Mouse (Mus musculus) liver, postnatal 0 days (tissue): Measurements from ENCODE around the gene Ppfibp1.

ENCODE experiments used
- CTCF ChIP-seq: sonication (generic); IDR thresholded peaks from 2 replicates; pipeline ENCODE4 v1.5.1; 2016; ENCODE audit warnings: antibody characterized with exemption, low read depth
- EP300 ChIP-seq: IDR thresholded peaks from 2 replicates; pipeline ENCODE4 v1.6.1; 2016; ENCODE audit warnings: antibody characterized with exemption, low read depth, mild to moderate bottlenecking

DNA sequence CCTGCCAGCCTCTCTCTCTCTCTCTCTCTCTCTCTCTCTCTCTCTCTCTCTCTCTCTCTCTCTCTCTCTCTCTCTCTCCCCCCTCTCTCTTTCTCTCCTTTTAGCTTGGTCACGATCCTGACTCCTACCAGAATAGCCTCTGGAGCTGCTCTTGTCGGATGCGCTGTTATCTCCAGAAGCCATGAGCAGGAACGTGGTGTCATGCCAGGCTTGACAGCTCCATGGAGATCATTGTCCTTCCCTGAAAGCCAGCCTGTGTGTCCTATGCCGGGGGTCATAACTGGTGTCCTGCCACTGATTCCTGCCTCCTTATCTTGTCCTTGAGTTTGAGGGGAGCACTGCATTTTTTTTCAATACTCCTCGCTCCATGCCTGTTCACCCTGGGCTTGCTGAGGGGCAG, 43.4 kb upstream of the Ppfibp1 start:
- TF ChIP-seq CTCF, result no peak
- TF ChIP-seq EP300, result no peak
